Mouse (Mus musculus): ENCODE measurements around the gene Mbnl2.

GRCm38 (mm10) chr14:120402715-120403114 is 127.2 kb downstream of the Mbnl2 start:
- TF ChIP-seq POLR2A (IDR thresholded peaks at IDR 0.05; ENCODE audit: borderline replicate concordance, insufficient read depth, low read length) (no peak), CTCF (IDR thresholded peaks at IDR 0.05; ENCODE audit: borderline replicate concordance, insufficient read depth, low read depth, low read length) (no peak)
